Mouse (Mus musculus): ENCODE data around the gene Crybg1.

GRCm38 (mm10) chr10:44024705-44025104 is 123.9 kb downstream of the Crybg1 start:
- TF ChIP-seq HCFC1 (IDR thresholded peaks at IDR 0.05; ENCODE audit: low read depth, low read length) (no peak), CTCF (IDR thresholded peaks at IDR 0.05 in 2 of 3, conservative IDR thresholded peaks at IDR 0.05 in 1 of 3; ENCODE audit: control insufficient read depth in 1 of 3, insufficient read depth in 1 of 3, low read depth in 2 of 3, low read length in 3 of 3, poor library complexity in 1 of 3, severe bottlenecking in 1 of 3) (no peak), USF1 (IDR thresholded peaks at IDR 0.05; ENCODE audit: low read depth, low read length) (no peak), TAL1 (IDR thresholded peaks at IDR 0.05; ENCODE audit: low read length) (no peak), EP300 (IDR thresholded peaks at IDR 0.05; ENCODE audit: low read depth in 1 of 2, low read length in 2 of 2) (no peak), MAFK (IDR thresholded peaks at IDR 0.05; ENCODE audit: borderline replicate concordance, low read depth, low read length) (no peak), GATA1 (IDR thresholded peaks at IDR 0.05; ENCODE audit: low read depth, low read length) (no peak), POLR2A (IDR thresholded peaks at IDR 0.05; ENCODE audit: control insufficient read depth in 1 of 2, insufficient read depth in 1 of 2, low read depth in 1 of 2, low read length in 2 of 2, poor library complexity in 1 of 2) (no peak), ZNF384 (IDR thresholded peaks at IDR 0.05; ENCODE audit: low read depth, low read length) (no peak), MYC (IDR thresholded peaks at IDR 0.05; ENCODE audit: low read depth, low read length) (no peak), ETS1 (IDR thresholded peaks at IDR 0.05; ENCODE audit: low read depth, low read length) (no peak), POLR2AphosphoS2 (IDR thresholded peaks at IDR 0.05; ENCODE audit: low read length) (no peak), KAT2A (conservative IDR thresholded peaks at IDR 0.05; ENCODE audit: low read depth, low read length) (no peak), ZKSCAN1 (IDR thresholded peaks at IDR 0.05; ENCODE audit: low read depth, low read length) (no peak)
